Mouse (Mus musculus): ENCODE measurements at regions not wholly inside any gene's neighbourhood (a gene's known extent, or its start where the extent isn't known, plus 50 kb on each side); places are given as distances from the start of the nearest gene placed in this dataset.

- DNase-seq: no peak
Observed at GRCm38 (mm10) chr12:110087812-110088211, 191.1 kb upstream of the Dio3 start.

DNA sequence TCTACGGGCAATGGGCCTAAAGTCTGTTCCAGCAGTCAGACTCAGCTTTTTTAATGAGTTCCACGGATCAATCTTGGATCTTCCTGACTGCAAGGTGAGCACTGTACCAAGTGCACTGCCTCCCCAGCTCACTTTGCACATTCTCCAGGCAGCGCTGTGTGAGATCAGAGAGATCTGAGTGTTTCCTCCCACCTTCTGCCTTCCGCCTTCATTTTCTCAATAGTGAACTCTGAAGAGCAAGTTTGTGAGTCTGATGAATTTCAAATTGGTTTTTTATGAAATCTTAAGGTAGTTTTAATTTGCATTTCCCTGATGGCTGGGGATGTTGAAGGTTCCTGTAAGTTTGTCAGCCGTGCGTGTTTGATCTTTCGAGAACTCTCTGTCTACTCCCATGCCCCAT is 176.7 kb upstream of the Dio3 start:
- DNase-seq: no peak

DNA sequence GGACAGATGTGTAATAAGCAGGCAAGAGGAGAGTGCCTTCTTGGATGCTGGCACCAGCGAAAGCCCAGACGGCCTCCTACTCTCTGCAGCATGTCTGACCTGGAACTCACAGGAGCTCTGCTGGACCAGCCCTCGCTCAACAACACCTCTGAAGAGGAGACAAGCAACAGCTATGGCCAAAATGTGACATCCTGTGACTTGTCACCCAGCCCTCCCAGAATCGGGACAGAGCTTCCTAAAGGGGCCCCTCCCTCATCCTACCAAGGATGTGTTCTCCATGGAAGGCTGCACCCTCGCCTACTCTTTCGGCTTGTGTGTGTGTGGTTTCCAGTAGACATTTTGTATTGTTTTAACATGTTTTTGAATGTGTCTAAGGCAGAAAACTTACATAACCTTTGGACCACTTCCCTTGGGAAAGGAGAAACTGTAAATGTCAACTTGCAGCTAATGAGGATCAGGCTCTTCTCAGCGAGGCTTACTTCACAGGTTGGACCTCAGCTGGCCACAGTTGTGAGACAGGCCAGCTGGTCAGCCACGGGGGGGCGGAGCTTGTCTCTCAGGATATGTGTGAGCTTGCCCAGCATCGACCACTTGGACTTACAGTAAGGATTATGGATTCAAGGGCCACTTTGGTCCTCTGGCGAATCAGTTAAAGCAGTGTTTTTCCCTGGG is 166.7 kb upstream of the Dio3 start:
- no peak for DNase-seq

DNA sequence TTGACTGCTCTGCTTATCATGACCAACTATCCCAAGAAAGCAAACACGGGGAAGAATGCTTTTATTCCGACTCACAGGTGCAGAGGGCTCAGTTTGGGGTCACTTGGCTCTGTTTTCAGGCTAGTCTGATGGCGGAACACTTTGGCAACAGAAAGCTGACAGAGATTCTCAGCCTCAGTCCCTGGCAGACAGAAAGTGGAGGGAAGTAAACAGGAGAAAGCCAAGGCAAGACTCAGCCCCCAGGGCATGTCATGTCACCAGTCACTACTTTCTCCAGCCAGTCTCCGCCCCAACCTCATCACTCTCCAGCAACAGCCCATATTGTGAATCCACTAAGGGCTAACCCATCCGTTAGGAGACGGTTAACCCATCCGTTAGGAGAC is 166.2 kb upstream of the Dio3 start:
- DNase-seq: no peak

DNA sequence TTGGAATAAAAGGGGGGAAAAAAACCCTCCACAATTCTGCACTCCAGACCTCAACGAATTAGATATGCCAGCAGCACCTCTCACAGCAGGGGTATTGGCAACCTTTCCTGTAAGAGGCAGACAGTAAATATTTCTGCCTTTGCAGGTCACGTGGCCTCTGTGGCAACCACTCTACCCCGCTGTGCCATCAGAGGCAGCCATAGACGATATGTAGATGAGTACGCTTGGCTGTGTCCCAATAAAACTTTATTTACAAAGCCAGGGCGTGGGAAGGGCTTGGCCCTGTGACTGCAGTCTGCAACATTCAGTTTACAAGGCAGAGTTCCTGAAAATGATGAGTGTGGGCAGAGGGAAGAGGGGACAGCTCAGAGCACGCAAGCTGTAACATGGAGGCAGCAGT is 158.7 kb upstream of the Dio3 start:
- DNase-seq: no peak

DNA sequence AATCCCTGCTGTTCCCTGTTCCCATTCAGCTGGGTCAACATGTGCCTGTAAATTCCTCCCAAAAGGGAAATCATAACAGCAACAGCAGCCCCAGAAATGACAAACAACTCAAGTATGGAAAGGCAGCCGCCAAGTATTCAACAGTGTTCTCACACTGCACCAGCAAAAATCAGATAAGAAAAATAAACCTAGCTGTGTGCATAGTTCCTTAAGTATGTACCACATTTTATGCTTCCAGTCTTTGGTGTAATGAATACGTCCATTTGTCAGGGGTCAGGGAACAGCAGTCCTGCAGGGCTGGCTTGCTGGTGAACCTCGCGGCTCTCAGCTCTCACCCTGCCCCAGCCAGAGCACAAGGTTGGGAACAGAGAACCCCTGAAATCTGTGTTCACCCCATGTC is 155.9 kb upstream of the Dio3 start:
- no peak for DNase-seq

DNA sequence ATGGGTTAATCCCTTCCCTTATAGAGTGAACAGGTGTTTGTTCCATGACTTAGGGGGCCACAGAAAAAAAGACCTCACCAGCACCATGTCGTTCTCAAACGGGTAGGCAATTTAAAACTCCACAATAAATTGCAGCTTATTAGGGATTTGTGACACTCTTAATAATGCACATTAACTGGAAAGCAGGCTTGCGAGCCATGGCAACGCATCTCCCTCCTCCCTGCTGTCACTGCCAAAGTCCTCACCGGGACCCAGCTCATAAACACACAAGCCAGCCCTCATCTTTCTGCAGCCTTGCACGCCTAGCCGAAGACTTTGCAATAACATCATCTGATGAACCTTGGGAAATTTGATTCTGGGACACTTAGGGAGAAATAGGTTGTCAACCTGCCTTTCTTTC is 152.3 kb upstream of the Dio3 start:
- DNase-seq: no peak

DNA sequence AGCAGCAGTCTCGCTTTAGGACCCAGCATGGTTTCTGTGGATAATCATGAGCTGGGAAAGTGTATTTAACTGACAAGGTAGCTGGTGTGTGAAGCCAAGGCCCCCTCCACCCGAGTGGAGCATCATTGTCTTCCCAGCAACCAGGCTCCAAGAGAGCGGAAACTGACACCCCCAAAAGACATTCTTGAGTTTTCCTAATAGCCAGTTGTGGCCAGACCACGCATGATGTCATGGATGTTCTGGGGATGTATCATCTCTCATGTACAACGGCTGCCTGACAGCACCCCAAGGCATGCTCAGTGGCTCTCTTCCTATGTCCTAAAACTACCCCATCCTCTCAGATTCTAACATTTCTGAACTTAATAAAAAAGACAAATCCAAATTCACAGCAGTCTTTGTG is 133.5 kb upstream of the Dio3 start:
- no peak for DNase-seq

DNA sequence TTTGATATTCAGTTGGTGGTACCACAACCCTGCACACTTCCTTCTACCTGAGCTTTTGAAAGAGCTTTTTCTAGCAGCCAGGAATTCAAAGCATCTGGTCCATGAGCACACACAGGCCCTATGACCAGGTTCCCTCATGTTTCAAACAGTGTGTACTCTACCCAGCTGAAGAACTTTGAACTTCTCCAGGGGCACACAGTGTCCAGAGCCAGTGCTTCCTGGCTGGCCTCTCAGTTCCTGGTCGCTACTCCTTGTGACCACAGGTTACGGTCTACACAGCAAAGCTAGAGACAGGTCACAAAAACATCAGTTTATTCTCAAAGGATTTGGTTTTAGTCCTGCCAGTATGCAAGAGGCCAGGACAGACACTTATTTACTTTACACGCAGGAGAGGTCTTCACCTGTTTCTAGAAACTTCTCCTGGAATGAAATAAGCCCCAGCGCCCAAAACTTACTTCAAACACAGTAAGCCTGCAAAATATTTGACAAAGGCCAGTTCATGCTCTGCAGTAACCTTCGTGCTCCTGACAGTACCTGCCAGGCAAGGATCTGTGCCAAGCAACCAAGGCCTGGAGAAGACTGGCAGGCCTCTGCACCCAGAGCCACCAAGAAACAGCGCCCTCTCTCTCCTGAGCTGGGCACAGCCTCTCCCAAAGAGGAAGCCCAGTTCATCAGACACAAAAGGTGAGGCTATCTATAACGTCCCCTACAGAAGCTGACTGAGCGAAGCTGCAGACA is 124.5 kb upstream of the Dio3 start:
- DNase-seq: no peak

GRCm38 (mm10) chr12:110154963-110155325 is 123.9 kb upstream of the Dio3 start:
- DNase-seq: no peak

DNA sequence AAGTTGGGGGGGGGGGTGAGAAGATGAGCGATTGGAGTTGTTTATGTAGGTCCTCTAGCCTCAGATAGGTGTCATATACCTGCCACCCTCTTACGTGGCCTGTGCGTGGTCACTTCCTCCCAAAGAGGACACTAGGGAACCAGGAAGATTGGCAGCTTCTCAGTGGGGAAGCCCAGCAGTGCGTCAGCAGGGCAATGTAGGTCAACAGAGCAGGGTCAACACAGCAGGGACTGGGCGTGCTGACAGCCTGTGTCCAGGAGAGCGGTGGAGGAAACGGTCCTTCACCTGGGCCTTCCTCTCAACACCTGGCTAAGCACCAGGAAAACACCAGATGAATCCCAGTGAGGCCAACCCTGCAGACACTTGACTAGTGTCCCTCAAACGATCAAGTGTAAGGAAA is 122.4 kb upstream of the Dio3 start:
- no peak for DNase-seq

GRCm38 (mm10) chr12:110157998-110158747 is 120.7 kb upstream of the Dio3 start:
- DNase-seq: no peak

DNA sequence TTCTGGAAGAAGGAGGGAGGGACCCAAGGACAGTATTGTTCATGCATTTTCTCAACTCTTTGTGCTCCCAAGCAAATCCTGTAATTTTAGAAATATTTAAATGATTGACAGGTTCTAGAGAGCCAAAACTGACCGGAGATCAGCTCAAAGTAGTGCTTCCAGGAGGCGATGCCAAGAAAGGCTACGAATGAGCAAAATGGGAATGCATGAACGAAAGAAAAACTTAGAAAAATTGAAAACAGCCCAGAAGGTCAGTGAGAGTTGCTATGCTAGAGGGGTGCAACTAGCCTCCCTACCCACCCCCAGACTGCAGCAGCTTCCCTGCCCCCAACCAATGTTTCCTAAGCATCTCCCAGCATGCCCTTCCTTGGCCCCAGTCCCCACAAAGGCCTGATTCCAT is 117.6 kb upstream of the Dio3 start:
- DNase-seq: no peak

- DNase-seq: no peak
Observed at GRCm38 (mm10) chr12:110165462-110165861, 113.4 kb upstream of the Dio3 start.

DNA sequence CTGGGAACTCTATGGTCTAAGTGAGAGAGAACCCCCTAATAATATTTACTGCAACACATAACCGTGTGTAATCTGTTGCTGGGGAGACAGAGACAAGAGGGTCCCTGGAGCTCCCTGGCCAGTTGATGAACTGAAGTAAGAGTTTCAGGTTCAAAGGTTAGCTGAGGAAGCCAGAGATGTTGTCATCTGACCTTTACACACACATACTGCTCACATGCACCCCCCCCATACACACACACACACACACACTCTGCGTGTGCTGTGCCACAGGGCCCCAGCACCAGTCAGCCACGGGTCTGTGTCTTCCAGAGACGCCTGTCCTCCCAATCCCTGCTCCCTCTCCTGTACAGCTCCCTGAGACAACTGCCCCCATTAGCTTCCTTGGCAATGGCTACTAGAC is 110.5 kb upstream of the Dio3 start:
- no peak for DNase-seq

DNA sequence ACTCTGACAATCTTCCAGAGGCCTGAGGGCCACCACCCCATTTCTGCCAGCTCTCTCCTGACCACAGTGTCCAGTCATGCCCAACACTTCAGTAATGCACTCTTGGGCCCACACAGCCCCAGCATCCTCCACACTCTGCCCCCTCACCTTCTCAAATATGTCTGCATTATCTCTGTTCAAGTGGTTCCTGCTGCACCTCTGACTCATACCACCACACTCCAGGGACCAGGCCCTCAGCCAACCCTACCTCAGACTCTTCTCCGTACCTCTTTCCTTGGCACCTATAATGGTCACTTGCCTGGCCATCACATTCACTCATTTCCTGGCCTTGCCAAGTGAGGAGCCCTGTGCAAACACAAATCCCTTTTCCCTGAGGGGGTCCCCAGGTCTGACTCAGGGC is 109.6 kb upstream of the Dio3 start:
- DNase-seq: no peak

DNA sequence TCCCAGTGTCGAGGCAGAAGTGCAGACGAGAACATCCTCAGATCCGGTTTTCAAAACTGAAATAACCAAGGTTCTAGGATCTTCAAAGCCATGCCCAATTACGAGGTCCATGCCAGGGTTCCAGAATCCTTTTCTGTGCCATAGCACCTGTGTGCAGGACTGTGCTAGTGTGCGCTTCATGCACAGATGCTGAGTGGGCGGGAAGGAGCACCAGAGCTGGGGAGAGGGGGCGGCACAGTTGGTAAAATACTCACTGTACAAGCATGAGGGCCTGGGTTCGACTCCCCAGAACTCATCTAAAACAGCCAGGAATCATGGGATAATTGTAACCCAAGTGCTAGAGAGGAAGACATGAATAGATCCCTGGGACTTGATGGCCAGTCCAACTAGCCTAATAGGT is 108.4 kb upstream of the Dio3 start:
- DNase-seq: no peak

- no peak for DNase-seq
Observed at GRCm38 (mm10) chr12:110177826-110178225, 101.0 kb upstream of the Dio3 start.

- no peak for DNase-seq
Observed at GRCm38 (mm10) chr12:110183473-110183872, 95.4 kb upstream of the Dio3 start.

DNA sequence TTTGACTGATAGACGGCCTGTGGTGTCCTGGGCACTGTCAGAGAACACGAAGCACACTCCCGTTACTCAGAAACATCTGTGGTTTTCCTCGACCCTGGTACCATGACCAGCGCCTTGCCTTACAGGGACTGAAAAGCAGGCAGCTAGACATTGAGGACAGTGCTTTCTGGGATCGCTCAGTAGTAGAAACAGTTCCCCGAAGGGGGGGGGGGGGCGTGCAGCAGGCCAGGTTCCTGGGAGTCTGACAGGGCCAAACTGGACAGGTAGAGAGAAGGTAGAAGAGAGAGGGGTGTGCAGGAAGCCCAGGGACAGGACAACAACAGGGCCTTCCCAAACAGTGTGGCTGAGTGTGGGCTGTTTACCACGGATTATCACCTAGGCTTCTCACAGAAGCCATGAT is 93.5 kb upstream of the Dio3 start:
- no peak for DNase-seq

GRCm38 (mm10) chr12:110186381-110186780 is 92.5 kb upstream of the Dio3 start:
- no peak for DNase-seq

DNA sequence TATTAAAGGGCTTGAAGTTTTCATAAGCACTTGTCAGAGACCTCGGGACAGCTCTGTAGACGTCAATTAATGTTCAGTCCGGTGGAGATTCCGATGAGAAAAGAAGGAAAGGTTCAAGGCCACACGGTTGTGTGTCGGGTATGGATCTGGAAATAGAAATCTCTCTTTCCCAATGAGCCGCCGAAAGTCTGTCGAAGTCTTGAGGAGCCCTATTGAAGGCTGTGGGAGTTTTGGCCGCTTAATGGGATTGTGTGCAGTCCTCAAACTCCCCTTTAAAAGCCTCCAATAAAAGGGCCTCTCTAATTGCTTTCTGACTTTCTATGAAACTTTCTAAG is 92.0 kb upstream of the Dio3 start:
- DNase-seq: no peak

GRCm38 (mm10) chr12:110187246-110188135 is 91.4 kb upstream of the Dio3 start:
- no peak for DNase-seq

Data from thymus, postnatal 14 days (tissue).